Mouse (Mus musculus) ovary, postnatal 14 days (tissue): ENCODE data around the gene Otulin.

ENCODE experiments used
- DNase-seq: peaks from one replicate; pipeline ENCODE4 v3.0.0; 2022; ENCODE audit warnings: low spot score

Gene Otulin

GRCm38 (mm10) chr15:27630601-27631383, at the start of gene Otulin:
Gene Otulin (minus strand): TSS chr15:27630693.
- peak; percentile 99 for DNase-seq

- DNase-seq, result no peak
These were observed 48.0 kb upstream of the Otulin start for GRCm38 (mm10) chr15:27678511-27678910.

- DNase-seq, result no peak
These were observed 47.3 kb upstream of the Otulin start for GRCm38 (mm10) chr15:27677801-27678200.

GRCm38 (mm10) chr15:27676211-27676610, 45.7 kb upstream of the Otulin start:
- DNase-seq, result no peak

- no peak for DNase-seq
These were observed 44.6 kb upstream of the Otulin start for GRCm38 (mm10) chr15:27675122-27675521.

GRCm38 (mm10) chr15:27674041-27674440, 43.5 kb upstream of the Otulin start:
- DNase-seq, result no peak

- DNase-seq, result no peak
These were observed 42.7 kb upstream of the Otulin start for GRCm38 (mm10) chr15:27673151-27673550.

- DNase-seq, result no peak
These were observed 41.8 kb upstream of the Otulin start for GRCm38 (mm10) chr15:27672259-27672658.

- no peak for DNase-seq
These were observed 41.2 kb upstream of the Otulin start for GRCm38 (mm10) chr15:27671612-27672245.

- no peak for DNase-seq
These were observed 40.2 kb upstream of the Otulin start for GRCm38 (mm10) chr15:27670708-27671107.

GRCm38 (mm10) chr15:27669931-27670411, 39.5 kb upstream of the Otulin start:
- no peak for DNase-seq

GRCm38 (mm10) chr15:27669276-27669675, 38.8 kb upstream of the Otulin start:
- DNase-seq, result no peak

- no peak for DNase-seq
These were observed 38.1 kb upstream of the Otulin start for GRCm38 (mm10) chr15:27668557-27668956.

- no peak for DNase-seq
These were observed 37.5 kb upstream of the Otulin start for GRCm38 (mm10) chr15:27668001-27668461.

GRCm38 (mm10) chr15:27666911-27667539, 36.5 kb upstream of the Otulin start:
- no peak for DNase-seq

- peak; percentile 25 for DNase-seq
These were observed 35.0 kb upstream of the Otulin start for GRCm38 (mm10) chr15:27665392-27665911.

- no peak for DNase-seq
These were observed 33.6 kb upstream of the Otulin start for GRCm38 (mm10) chr15:27664126-27664525.

- DNase-seq, result no peak
These were observed 32.2 kb upstream of the Otulin start for GRCm38 (mm10) chr15:27662699-27663098.

- DNase-seq, result no peak
These were observed 31.2 kb upstream of the Otulin start for GRCm38 (mm10) chr15:27661696-27662095.

- peak; percentile 89 for DNase-seq
These were observed 29.2 kb upstream of the Otulin start for GRCm38 (mm10) chr15:27659592-27660244.

GRCm38 (mm10) chr15:27659143-27659542, 28.6 kb upstream of the Otulin start:
- no peak for DNase-seq

GRCm38 (mm10) chr15:27658356-27658755, 27.9 kb upstream of the Otulin start:
- DNase-seq, result no peak
